Mouse (Mus musculus): Measurements from ENCODE around the gene Pdia2. TPM values are rescaled to one million over a fixed set of nuclear protein-coding genes. Genes with fewer than 3 reads are reported as not detected.

The Pdia2 gene
- polyA plus RNA-seq, 1 experiment from 2014 or later, result 2.3 TPM

DNA sequence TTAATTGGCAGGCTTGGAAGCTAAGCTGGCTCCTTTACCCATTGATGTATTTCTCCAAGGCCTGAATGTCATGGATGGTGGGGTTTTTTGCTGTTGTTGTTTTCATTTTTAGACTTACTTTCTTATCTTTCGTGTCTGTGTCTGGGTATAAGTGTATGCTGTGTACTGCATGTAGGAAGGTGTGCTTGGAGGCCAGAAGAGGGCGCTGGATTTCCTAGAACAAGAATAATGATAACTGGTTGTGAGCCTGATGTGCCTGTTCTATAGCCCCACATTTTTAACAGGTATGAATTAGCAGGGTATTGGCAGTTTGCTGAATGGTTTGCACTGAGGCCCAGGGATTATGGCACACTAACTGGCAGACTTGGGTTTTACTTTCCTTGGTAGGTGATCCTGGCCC, 49.8 kb downstream of the Pdia2 start:
- ATAC-seq (ENCODE audit: insufficient number of reproducible peaks, insufficient read depth, low FRiP score, low read depth), result no peak
- 86% methylated on average over 2 of the region's 2 CpGs for WGBS
- H3K27ac ChIP-seq (ENCODE audit: low read length), result no peak overlapping the region
- no peaks in the 10 kb centered on the region for H3K9me3 ChIP-seq (ENCODE audit: control insufficient read depth, low read depth, low read length)
- H3K36me3 ChIP-seq (ENCODE audit: control insufficient read depth, insufficient read depth, low read length), result peaks cover 20% of the 10 kb centered on the region
- no peak overlapping the region for H3K4me3 ChIP-seq (ENCODE audit: low read depth, low read length)
- H3K9ac ChIP-seq (replicated peaks; ENCODE audit: low read depth, low read length), result no peak overlapping the region
- H3K27me3 ChIP-seq (ENCODE audit: control insufficient read depth, insufficient read depth, low read length), result no peaks in the 10 kb centered on the region
- H3K4me2 ChIP-seq (replicated peaks; ENCODE audit: low read depth, low read length), result no peak overlapping the region
- no peaks in the 10 kb centered on the region for H3K4me1 ChIP-seq (ENCODE audit: control insufficient read depth, insufficient read depth, low read length)

Other genes with a start within 250 kb of the Pdia2 start
- gene A930017K11Rik, start 246.5 kb downstream of the Pdia2 start, polyA plus RNA-seq (2014; fragmentation: Nextera tagmentation; extraction: Ambion mirVana), result 0.32 and 0.41 TPM in 2 replicates
- gene Capn15, start 213.3 kb downstream of the Pdia2 start, polyA plus RNA-seq (2014; fragmentation: Nextera tagmentation; extraction: Ambion mirVana), result 23.9 and 27.1 TPM in 2 replicates
- 11.4 and 12.8 TPM in 2 replicates for gene Rab11fip3, start 129.5 kb downstream of the Pdia2 start, polyA plus RNA-seq (2014; fragmentation: Nextera tagmentation; extraction: Ambion mirVana)
- gene Decr2, start 108.8 kb downstream of the Pdia2 start, polyA plus RNA-seq (2014; fragmentation: Nextera tagmentation; extraction: Ambion mirVana), result 34.9 and 40.4 TPM in 2 replicates
- gene Nme4, start 103.5 kb downstream of the Pdia2 start, polyA plus RNA-seq (2014; fragmentation: Nextera tagmentation; extraction: Ambion mirVana), result 90.7 and 96.5 TPM in 2 replicates
- gene Tmem8, start 85.8 kb downstream of the Pdia2 start, polyA plus RNA-seq (2014; fragmentation: Nextera tagmentation; extraction: Ambion mirVana), result 2.9 and 3.9 TPM in 2 replicates
- 214 and 221 TPM in 2 replicates for gene Mrpl28, start 75.6 kb downstream of the Pdia2 start, polyA plus RNA-seq (2014; fragmentation: Nextera tagmentation; extraction: Ambion mirVana)
- gene Axin1, start 60.4 kb downstream of the Pdia2 start, polyA plus RNA-seq (2014; fragmentation: Nextera tagmentation; extraction: Ambion mirVana), result 10.5 and 12.9 TPM in 2 replicates
- 18.3 and 19.3 TPM in 2 replicates for gene Rgs11, start 3.9 kb upstream of the Pdia2 start, polyA plus RNA-seq (2014; fragmentation: Nextera tagmentation; extraction: Ambion mirVana)
- 12.9 and 13.6 TPM in 2 replicates for gene Arhgdig, start 8.7 kb upstream of the Pdia2 start, polyA plus RNA-seq (2014; fragmentation: Nextera tagmentation; extraction: Ambion mirVana)
- 49.2 and 51.1 TPM in 2 replicates for gene Fam234a, start 45.2 kb upstream of the Pdia2 start, polyA plus RNA-seq (2014; fragmentation: Nextera tagmentation; extraction: Ambion mirVana)
- 106 and 108 TPM in 2 replicates for gene Luc7l, start 53.8 kb upstream of the Pdia2 start, polyA plus RNA-seq (2014; fragmentation: Nextera tagmentation; extraction: Ambion mirVana)
- gene Neurl1b, start 215.7 kb upstream of the Pdia2 start, polyA plus RNA-seq (2014; fragmentation: Nextera tagmentation; extraction: Ambion mirVana), result 5.0 and 6.0 TPM in 2 replicates